Mouse (Mus musculus) heart, postnatal 25 days (tissue): ENCODE data around the gene Eva1c. TPM values are rescaled to one million over a fixed set of nuclear protein-coding genes. Genes with fewer than 3 reads are reported as not detected.
A peak's percentile ranks its signal among the peaks of the same experiment; 100 is the strongest.

Experiments
- DNase-seq: peaks from one replicate; pipeline ENCODE4 v3.0.0; 2022; ENCODE audit warnings: low spot score
- intact Hi-C: fragments of 180-260 bp; cut with DNase I; formaldehyde crosslinking; loops from one replicate; pipeline ENCODE4 v1.15.1; 2025
- total RNA-seq, 2 experiments: library from RNA; stranded (reverse); gene quantifications; 2 replicates each; pipeline ENCODE4 v1.2.3; 2021

Eva1c gene
- total RNA-seq, 2 experiments from 2014 or later: 0.89 to 1.4 TPM

DNA sequence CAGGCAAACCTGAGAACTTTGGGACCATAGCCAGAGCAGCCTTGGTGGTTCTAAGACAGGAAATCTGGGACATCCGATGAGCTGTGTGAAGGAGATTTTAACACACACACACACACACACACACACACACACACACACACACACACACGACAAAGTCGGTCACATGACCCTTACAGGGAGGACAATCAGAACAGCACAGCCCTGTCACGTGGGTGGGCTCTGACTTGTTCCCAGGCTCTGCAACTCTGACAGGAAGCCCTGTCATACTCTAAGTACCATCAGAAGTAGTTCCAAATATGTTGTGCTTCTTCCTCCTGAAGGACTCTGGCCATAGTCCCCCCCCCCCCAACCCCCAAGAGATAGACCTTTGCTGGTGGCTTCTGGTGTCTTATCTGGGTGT lies 74.8 kb downstream of the Eva1c start:
- no peak for DNase-seq
- intact Hi-C loops: no loop called here

DNA sequence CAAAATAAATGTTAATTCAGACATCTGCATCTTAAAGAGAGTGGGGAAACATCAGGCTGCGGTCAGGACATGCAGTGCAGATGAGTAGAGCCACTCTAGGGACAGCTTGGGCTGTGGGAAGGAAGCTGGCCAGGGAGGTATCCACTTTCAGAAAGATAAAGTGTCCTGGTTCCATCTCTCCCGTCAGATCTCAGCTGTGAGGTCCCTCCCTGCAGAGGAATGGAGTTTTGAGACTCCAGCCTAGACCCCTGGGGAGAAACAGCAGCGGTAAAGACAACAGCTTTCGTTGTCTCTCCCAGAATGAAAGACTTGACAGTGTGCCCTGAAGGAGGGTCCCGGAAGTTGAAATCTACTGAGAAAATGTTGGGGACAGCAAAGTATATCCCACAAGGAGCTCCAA lies 76.8 kb downstream of the Eva1c start:
- intact Hi-C loops: no loop called here
- DNase-seq: no peak

- DNase-seq: no peak
- intact Hi-C loops: no loop called here
Observed at GRCm38 (mm10) chr16:90907250-90907649, 80.7 kb downstream of the Eva1c start.

- DNase-seq: no peak
- intact Hi-C loops: no loop called here
Observed at GRCm38 (mm10) chr16:90910855-90911533, 84.5 kb downstream of the Eva1c start.

- DNase-seq: no peak
- intact Hi-C loops: no loop called here
Observed at GRCm38 (mm10) chr16:90911766-90912165, 85.2 kb downstream of the Eva1c start.

GRCm38 (mm10) chr16:90916040-90916481 lies 89.5 kb downstream of the Eva1c start:
- peak; percentile 27 for DNase-seq
- intact Hi-C loops: no loop called here

DNA sequence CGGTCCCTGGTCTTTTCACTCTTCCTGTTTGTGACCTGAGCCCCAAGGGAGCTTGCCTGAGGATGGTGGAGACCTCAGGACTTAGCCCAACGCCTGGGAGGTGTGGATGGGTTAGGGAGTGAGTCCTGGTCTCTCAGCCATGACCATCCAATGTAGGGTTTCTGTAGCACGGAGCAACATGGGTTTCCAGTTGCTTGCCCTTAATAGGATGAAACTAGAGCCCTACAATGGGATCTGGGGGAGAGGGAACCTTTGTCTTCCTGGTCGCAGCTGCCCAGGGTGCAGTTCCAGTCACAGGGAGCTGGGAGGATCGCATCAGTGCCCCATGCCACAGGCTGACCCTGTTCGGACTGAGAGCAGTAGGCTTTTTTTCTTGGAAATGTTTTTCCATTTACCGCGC lies 90.6 kb downstream of the Eva1c start:
- intact Hi-C loops: no loop called here
- DNase-seq: no peak

GRCm38 (mm10) chr16:90921471-90922159 lies 95.1 kb downstream of the Eva1c start:
- intact Hi-C loops: loop anchor here (10.0 kb wide), 1 partner anchor 607 kb away; no protein-coding TSS in a partner anchor

GRCm38 (mm10) chr16:90924606-90925370 lies 98.3 kb downstream of the Eva1c start:
- no peak for DNase-seq
- intact Hi-C loops: loop anchor here (2.0 to 10.0 kb wide), 2 partner anchors 94 to 610 kb away; no protein-coding TSS in a partner anchor

More at GRCm38 (mm10) chr16:90921471-90922159, 95.1 kb downstream of the Eva1c start:
- peak; percentile 23 for DNase-seq

- DNase-seq: no peak
Observed at GRCm38 (mm10) chr16:90925461-90925860, 98.9 kb downstream of the Eva1c start.

GRCm38 (mm10) chr16:90927446-90927845 lies 100.9 kb downstream of the Eva1c start:
- intact Hi-C loops: loop anchor here (10.0 kb wide), 1 partner anchor 613 kb away; no protein-coding TSS in a partner anchor
- no peak for DNase-seq

More at GRCm38 (mm10) chr16:90925461-90925860, 98.9 kb downstream of the Eva1c start:
- intact Hi-C loops: loop anchor here (2.0 to 10.0 kb wide), 2 partner anchors 95 to 611 kb away; no protein-coding TSS in a partner anchor

DNA sequence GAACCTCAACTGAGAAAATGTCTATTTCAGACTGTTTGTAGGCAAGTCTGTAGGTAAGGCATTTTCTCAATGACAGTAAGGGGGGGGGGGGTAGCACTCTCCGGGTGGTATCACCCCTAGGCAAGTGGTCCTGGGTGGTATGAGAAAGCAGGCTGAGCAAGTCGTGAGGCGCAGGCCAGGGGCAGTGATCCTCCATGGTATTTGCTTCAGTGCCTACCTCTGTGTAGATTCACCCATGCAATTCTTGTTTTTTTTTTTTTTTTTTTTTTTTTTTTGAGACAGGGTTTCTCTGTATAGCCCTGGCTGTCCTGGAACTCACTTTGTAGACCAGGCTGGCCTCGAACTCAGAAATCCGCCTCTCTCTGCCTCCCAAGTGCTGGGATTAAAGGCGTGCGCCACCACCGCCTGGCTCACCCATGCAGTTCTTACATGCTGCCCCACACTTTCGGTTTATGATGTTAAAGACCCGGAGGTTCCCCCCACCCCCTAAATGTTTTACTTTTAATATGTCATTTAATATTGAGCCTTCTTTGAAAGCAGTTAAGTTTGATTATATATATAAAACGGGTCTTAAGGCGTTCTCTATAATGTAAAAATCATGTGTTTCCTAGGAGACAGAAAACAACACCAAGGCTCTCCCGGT lies 107.1 kb downstream of the Eva1c start:
- intact Hi-C loops: loop anchor here (5.0 kb wide), 1 partner anchor 196 kb away; the partner anchor contains the start of gene Mrap
- no peak for DNase-seq

DNA sequence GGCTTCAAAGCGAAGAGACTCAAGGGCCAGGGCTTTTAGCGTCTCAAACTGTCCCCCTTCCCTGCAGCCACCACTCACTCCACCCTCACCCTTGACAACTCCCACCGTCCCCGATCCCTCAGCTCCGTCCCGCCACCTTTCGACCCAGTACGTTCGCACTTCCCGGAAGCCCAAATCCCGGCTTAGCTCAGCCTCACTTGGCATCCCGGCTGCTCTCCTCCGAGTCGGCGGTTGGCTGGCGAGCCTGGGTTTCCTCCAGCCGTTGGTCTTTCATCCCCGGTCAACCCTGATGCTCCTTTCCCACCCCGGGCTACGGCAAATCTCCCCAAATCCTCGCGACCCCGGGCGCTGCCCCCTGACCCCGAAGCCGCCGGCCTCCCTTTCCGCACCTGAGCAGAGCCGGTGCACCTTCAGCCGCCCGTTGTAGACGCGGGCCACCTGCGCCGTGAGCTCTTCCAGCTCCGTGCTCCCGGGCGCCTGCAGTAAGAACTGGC lies 107.7 kb downstream of the Eva1c start:
- intact Hi-C loops: loop anchor here (5.0 kb wide), 1 partner anchor 197 kb away; the partner anchor contains the start of gene Mrap

GRCm38 (mm10) chr16:90934687-90935328 lies 108.3 kb downstream of the Eva1c start, which contains the start of gene Cfap298:
Gene Cfap298, minus strand, starts transcription at chr16:90935114.
- intact Hi-C loops: loop anchor here (5.0 kb wide), 2 partner anchors 77 to 198 kb away; partner anchors contain the start of genes Mrap and Synj1

More for the DNA sequence above, 107.7 kb downstream of the Eva1c start:
- peak; percentile 36 for DNase-seq

GRCm38 (mm10) chr16:90941246-90941645 lies 114.7 kb downstream of the Eva1c start:
- DNase-seq: no peak
- intact Hi-C loops: no loop called here

More at GRCm38 (mm10) chr16:90934687-90935328, 108.3 kb downstream of the Eva1c start, which contains the start of gene Cfap298:
- DNase-seq: peak; percentile 87

DNA sequence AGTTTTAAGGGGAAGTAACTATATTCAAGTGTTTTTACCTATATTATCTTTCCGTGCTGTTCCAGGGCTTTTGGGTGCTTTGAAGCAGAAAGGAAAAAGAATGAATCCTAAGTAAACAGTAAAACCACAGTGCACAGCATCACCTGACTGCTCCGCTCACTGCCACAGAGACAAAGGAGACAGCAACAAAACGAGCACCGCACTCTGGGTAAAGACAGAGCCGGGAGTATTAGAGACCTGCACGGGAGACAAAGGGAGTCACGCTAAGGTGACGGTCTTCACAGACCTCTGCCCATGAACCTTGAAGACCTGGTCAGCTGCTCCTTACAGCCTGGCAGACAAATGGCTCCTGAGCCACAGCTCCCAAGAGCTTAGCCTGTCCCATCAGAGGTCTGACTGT lies 120.5 kb downstream of the Eva1c start:
- no peak for DNase-seq
- intact Hi-C loops: no loop called here

- intact Hi-C loops: no loop called here
Observed at GRCm38 (mm10) chr16:90950354-90950963, 123.9 kb downstream of the Eva1c start.

GRCm38 (mm10) chr16:90953147-90953546 lies 126.6 kb downstream of the Eva1c start:
- no peak for DNase-seq
- intact Hi-C loops: no loop called here

More at GRCm38 (mm10) chr16:90950354-90950963, 123.9 kb downstream of the Eva1c start:
- no peak for DNase-seq
